Comparison of ENCODE assay signal across 23 mouse cellular contexts in the genomic region with DNA sequence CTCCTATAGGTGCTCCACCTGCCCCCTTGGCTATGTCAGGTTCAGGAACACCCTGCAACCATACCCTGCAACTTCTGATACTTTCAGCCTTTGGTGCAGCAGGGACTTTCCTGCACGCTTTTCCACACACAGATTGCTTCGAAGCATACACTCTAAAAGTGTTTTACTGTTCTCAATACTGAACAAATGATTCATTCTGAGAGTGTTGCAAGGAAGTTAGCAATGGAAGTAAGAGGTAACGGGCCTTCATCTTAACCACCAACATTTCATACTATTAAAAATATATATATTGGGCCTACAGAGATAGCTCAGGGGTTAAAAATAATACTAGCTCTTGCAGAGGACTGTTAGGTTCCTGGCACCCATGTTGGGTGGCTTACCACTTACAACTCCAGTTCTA. TPM values are rescaled to one million over a fixed set of nuclear protein-coding genes. Genes with fewer than 3 reads are reported as not detected.
A peak's percentile ranks its signal among the peaks of the same experiment; 100 is the strongest.
DNase-seq lines count a peak whose midpoint lies in the region; ATAC-seq and TF ChIP-seq lines count a peak whose summit lies in the region.
"Had no signal": no experiment of that assay in that cellular context is flagged by ENCODE, and none has a peak within 500 bp of the region (broad histone marks: within the 10 kb centered on the region; RNA-seq: fewer than 3 reads in every experiment).

No protein-coding gene starts in this region.

- in situ Hi-C loops in CH12.LX (cut with MboI; ENCODE audit: low pct_ligation_motif_present, low pct_unique_long_range_greater_than_20kb, low sequenced_read_pairs): loop anchor here (25.0 kb wide), 1 partner anchor 443 kb away; no protein-coding TSS in a partner anchor

- ATAC-seq in midbrain, embryonic 13.5 days: no peak
- no peak for ATAC-seq in midbrain, embryonic 16.5 days
- ATAC-seq: activated CD4-positive, CD25-positive, alpha-beta regulatory T cell, adult 4 months; CD4-positive, CD25-positive, alpha-beta regulatory T cell, adult 4 months; Patski had no signal

- TF ChIP-seq EP300 in CH12.LX (IDR thresholded peaks at IDR 0.05; ENCODE audit: low read length): peak; percentile 93

- H3K27ac ChIP-seq in midbrain, embryonic 13.5 days: no peak overlapping the region
- H3K27ac ChIP-seq in midbrain, embryonic 16.5 days (ENCODE audit: low read length): no peak overlapping the region
- H3K27ac ChIP-seq in CH12.LX (ENCODE audit: insufficient read depth, low read depth): peak overlapping the region; percentile 42; the same call in 1 of the 2 replicates

- TF ChIP-seq CTCF in CH12.LX (conservative IDR thresholded peaks at IDR 0.05 in 1 of 2, IDR thresholded peaks at IDR 0.05 in 1 of 2; ENCODE audit: low read depth in 2 of 2, low read length in 2 of 2): no peak

- 94% methylated on average over 3 of the region's 3 CpGs for WGBS in midbrain, embryonic 13.5 days
- WGBS in midbrain, embryonic 16.5 days: 98% methylated on average over 3 of the region's 3 CpGs

- no peak overlapping the region for H3K4me3 ChIP-seq in midbrain, embryonic 13.5 days (replicated peaks)
- no peak overlapping the region for H3K4me3 ChIP-seq in midbrain, embryonic 16.5 days (ENCODE audit: low read depth, low read length)
- H3K4me3 ChIP-seq in CH12.LX (replicated peaks in 1 of 3; ENCODE audit: low read depth in 2 of 3, low read length in 2 of 3, poor library complexity in 1 of 3): no peak overlapping the region

- no peaks in the 10 kb centered on the region for H3K9me3 ChIP-seq in midbrain, embryonic 13.5 days
- no peaks in the 10 kb centered on the region for H3K9me3 ChIP-seq in midbrain, embryonic 16.5 days (replicated peaks; ENCODE audit: control insufficient read depth, low read length, poor library complexity, severe bottlenecking)
- H3K9me3 ChIP-seq in CH12.LX (replicated peaks; ENCODE audit: low read length): peaks cover 7% of the 10 kb centered on the region
- H3K9me3 ChIP-seq: G1E had no signal

- dilution Hi-C loops in CH12.LX (cut with MboI; ENCODE audit: extremely low pct_ligation_motif_present, extremely low pct_unique_long_range_greater_than_20kb, low sequenced_read_pairs): no loop called here

- DNase-seq in A20 (ENCODE audit: low read depth, low spot score): peak; percentile 63
- DNase-seq in CH12.LX (ENCODE audit: extremely low read depth): no peak
- DNase-seq in induced T-regulatory cell, adult 2 months (ENCODE audit: low read depth): peak; percentile 14
- no peak for DNase-seq in adrenal gland, postnatal 14 days
- DNase-seq in adrenal gland, adult 8-10 months: no peak
- no peak for DNase-seq in heart, adult 18-20 months
- DNase-seq: adrenal gland, adult 2 months; adrenal gland, postnatal 10 days; adrenal gland, postnatal 25 days; adrenal gland, postnatal 36 days; B cell, adult 2 months; cerebellum, adult 11 months; cerebellum, adult 11-12 months; cerebellum, adult 18-20 months; cerebellum, adult 2 months; cerebellum, adult 8-10 months; cerebellum, adult 9-10 months had no signal

- H3K79me2 ChIP-seq in CH12.LX (replicated peaks; ENCODE audit: control insufficient read depth, extremely low read depth, insufficient read depth, poor library complexity, severe bottlenecking): peaks cover 3% of the 10 kb centered on the region; the same call in 1 of the 2 replicates

- H3K27me3 ChIP-seq in midbrain, embryonic 13.5 days: no peaks in the 10 kb centered on the region
- no peaks in the 10 kb centered on the region for H3K27me3 ChIP-seq in midbrain, embryonic 16.5 days (ENCODE audit: control insufficient read depth, insufficient read depth, low read depth, low read length)
- no peaks in the 10 kb centered on the region for H3K27me3 ChIP-seq in CH12.LX (replicated peaks)
- H3K27me3 ChIP-seq: Patski had no signal

- peak overlapping the region; percentile 6; the same call in 1 of the 2 replicates for H3K9ac ChIP-seq in midbrain, embryonic 13.5 days (replicated peaks)
- no peak overlapping the region for H3K9ac ChIP-seq in midbrain, embryonic 16.5 days (ENCODE audit: low read depth, low read length)
- no peak overlapping the region for H3K9ac ChIP-seq in CH12.LX (ENCODE audit: insufficient read depth, low read depth)

- peaks cover 13% of the 10 kb centered on the region; the same call in 1 of the 2 replicates for H3K4me1 ChIP-seq in midbrain, embryonic 13.5 days (replicated peaks)
- no peaks in the 10 kb centered on the region for H3K4me1 ChIP-seq in midbrain, embryonic 16.5 days (ENCODE audit: control insufficient read depth, insufficient read depth, low read length)
- H3K4me1 ChIP-seq in CH12.LX (ENCODE audit: control insufficient read depth in 1 of 2, insufficient read depth in 2 of 2): peaks cover 40 to 90% of the 10 kb centered on the region in 2 experiments

- H3K36me3 ChIP-seq in midbrain, embryonic 13.5 days: peaks cover 58% of the 10 kb centered on the region
- peaks cover 6% of the 10 kb centered on the region; the same call in 1 of the 2 replicates for H3K36me3 ChIP-seq in midbrain, embryonic 16.5 days (ENCODE audit: control insufficient read depth, insufficient read depth, low read length)
- H3K36me3 ChIP-seq in CH12.LX (replicated peaks in 1 of 2; ENCODE audit: control insufficient read depth in 1 of 2, insufficient read depth in 1 of 2, low read length in 1 of 2): peaks cover 92 to 95% of the 10 kb centered on the region in 2 experiments

- no peak overlapping the region for H3K4me2 ChIP-seq in midbrain, embryonic 13.5 days (replicated peaks)
- H3K4me2 ChIP-seq in midbrain, embryonic 16.5 days (ENCODE audit: low read length): no peak overlapping the region
- no peak overlapping the region for H3K4me2 ChIP-seq in CH12.LX (ENCODE audit: insufficient read depth, low read depth, poor library complexity, severe bottlenecking)

- no peak for TF ChIP-seq RAD21 in CH12.LX (IDR thresholded peaks at IDR 0.05; ENCODE audit: low read depth, low read length)

- no peak for TF ChIP-seq POLR2A in CH12.LX (IDR thresholded peaks at IDR 0.05; ENCODE audit: low read depth, low read length)

TF ChIP-seq in CH12.LX, 34 proteins besides CTCF, POLR2A, EP300 and RAD21:
- TF ChIP-seq SMC3 (IDR thresholded peaks at IDR 0.05; ENCODE audit: low read depth, low read length) (no peak), E2F4 (IDR thresholded peaks at IDR 0.05; ENCODE audit: insufficient replicate concordance, low read depth, low read length) (no peak), NELFE (IDR thresholded peaks at IDR 0.05; ENCODE audit: low read depth, low read length) (no peak), IRF4 (IDR thresholded peaks at IDR 0.05; ENCODE audit: low read depth, low read length) (peak; percentile 95), USF1 (IDR thresholded peaks at IDR 0.05; ENCODE audit: low read depth, low read length) (no peak), ETS1 (conservative IDR thresholded peaks at IDR 0.05; ENCODE audit: low read depth, low read length) (peak; percentile 65), JUND (conservative IDR thresholded peaks at IDR 0.05; ENCODE audit: low read depth, low read length) (peak; percentile 92), TBP (conservative IDR thresholded peaks at IDR 0.05; ENCODE audit: low read depth, low read length) (no peak), GABPA (IDR thresholded peaks at IDR 0.05; ENCODE audit: insufficient replicate concordance, low read depth, low read length) (no peak), RCOR1 (conservative IDR thresholded peaks at IDR 0.05; ENCODE audit: low read depth, low read length) (peak; percentile 62; the same call in 1 of the 2 replicates), JUN (IDR thresholded peaks at IDR 0.05; ENCODE audit: insufficient read depth, low read depth, low read length) (peak; percentile 67), MYC (IDR thresholded peaks at IDR 0.05; ENCODE audit: low read depth, low read length) (peak; percentile 37; the same call in 1 of the 2 replicates), TCF12 (IDR thresholded peaks at IDR 0.05; ENCODE audit: low read depth, low read length) (peak; percentile 62; the same call in 1 of the 2 replicates), MEF2A (IDR thresholded peaks at IDR 0.05; ENCODE audit: borderline replicate concordance, low read depth, low read length) (peak; percentile 89), BHLHE40 (IDR thresholded peaks at IDR 0.05; ENCODE audit: low read depth, low read length) (peak; percentile 82)

RNA-seq across cellular contexts. Expression of a gene that starts 46.6 kb away (rescaled TPM):
- 2.6 and 3.7 TPM in 2 replicates for polyA plus RNA-seq in midbrain, embryonic 13.5 days (2015; fragmentation: Nextera tagmentation; extraction: Ambion mirVana)
- 4.8 and 5.1 TPM in 2 replicates for polyA plus RNA-seq in midbrain, embryonic 16.5 days (2015; fragmentation: Nextera tagmentation; extraction: Ambion mirVana)
- total RNA-seq in CH12.LX (2012; rRNA removed) (not detected in 2 replicates), CH12.LX (2014; rRNA removed) (0.35 TPM in 1 of 2 replicates, not detected in the other)
- polyA plus RNA-seq in CH12.LX (2012; ENCODE audit: insufficient read length, low read depth): 0.13 and 0.34 TPM in 2 replicates
- 15.1 and 81.2 TPM in 2 replicates for total RNA-seq in adrenal gland, postnatal 14 days (2021)
- 10 to 100 TPM in 1 of 4 experiments, 1 to 10 TPM in 3; 8.1 to 11.2 (median 8.8) TPM for total RNA-seq in adrenal gland, adult 8-10 months (2022)
- 1 to 10 TPM; 7.1 TPM for total RNA-seq in heart, adult 18-20 months (2021)
- polyA plus RNA-seq: G1E had no signal

Comparison
In these comparisons a context has a peak if more than half of its experiments do, and no peak if none do; other contexts are left out.
1. DNase-seq: peak in A20 (single experiment) and induced T-regulatory cell, adult 2 months (single experiment); none in CH12.LX (single experiment), adrenal gland, postnatal 14 days (single experiment), adrenal gland, adult 8-10 months (single experiment) and heart, adult 18-20 months (0 of 2).
2. RNA of a gene that starts 46.6 kb away (total RNA-seq): 15.1 to 81.2 TPM in adrenal gland, postnatal 14 days, 8.1 to 11.2 TPM in adrenal gland, adult 8-10 months and 7.1 TPM in heart, adult 18-20 months; 0.35 TPM in CH12.LX; every median in the first group is over 4 times any median in the second.